Mouse (Mus musculus) urinary bladder, postnatal 36 days (tissue): ENCODE results near the gene Gys1.
"Not testable (repeated sequence)": the region's sequence is repeated elsewhere in the genome, so short reads cannot be mapped to it uniquely, and the experiment has no call there.

Source experiments
- DNase-seq, 2 experiments: peaks; one replicate each; pipeline ENCODE4 v3.0.0; 2022; ENCODE audit warnings: low spot score in 2 of 2, mixed read lengths in 1 of 2

Gys1 gene

DNA sequence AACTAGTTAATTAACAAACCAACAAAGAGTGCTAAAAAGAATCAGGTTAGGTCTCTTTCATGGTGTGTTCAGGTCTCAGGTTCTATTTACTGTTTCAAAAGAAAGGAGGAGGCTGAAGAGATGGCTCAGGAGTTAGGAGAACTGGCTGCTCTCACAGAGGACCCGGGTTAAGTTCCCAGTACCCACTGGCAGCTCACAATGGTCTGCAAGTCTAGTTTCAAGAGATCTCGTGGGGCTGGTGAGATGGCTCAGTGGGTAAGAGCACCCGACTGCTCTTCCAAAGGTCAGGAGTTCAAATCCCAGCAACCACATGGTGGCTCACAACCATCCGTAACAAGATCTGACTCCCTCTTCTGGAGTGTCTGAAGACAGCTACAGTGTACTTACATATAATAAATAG lies 45.7 kb downstream of the Gys1 start:
- not testable (repeated sequence) for DNase-seq

GRCm38 (mm10) chr7:45481374-45481927 lies 46.8 kb downstream of the Gys1 start, which contains the start of gene Tulp2:
Tulp2 (plus strand) TSS chr7:45481877.
- DNase-seq, result peak; percentile 40 to 57

- DNase-seq, result no peak
Observed at GRCm38 (mm10) chr7:45482166-45482565, 47.5 kb downstream of the Gys1 start.

DNA sequence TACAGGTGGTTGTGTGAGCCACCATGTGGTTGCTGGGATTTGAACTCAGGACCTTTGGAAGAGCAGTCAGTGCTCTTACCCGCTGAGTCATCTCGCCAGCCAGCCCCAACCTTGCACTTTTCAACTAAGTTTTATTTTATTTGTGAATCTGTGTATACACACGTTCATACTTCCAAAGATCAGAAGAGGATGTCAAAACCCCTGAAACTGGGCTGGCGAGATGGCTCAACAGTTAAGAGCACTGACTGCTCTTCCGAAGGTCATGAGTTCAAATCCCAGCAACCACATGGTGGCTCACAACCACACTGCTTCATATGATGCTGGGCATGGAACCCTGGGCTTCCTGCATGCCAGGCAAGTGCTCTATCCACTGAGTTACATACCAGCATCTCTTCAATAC lies 50.3 kb downstream of the Gys1 start:
- not testable (repeated sequence) for DNase-seq

- no peak for DNase-seq
Observed at GRCm38 (mm10) chr7:45486158-45486557, 51.5 kb downstream of the Gys1 start.

GRCm38 (mm10) chr7:45486761-45487415 lies 52.2 kb downstream of the Gys1 start, which contains the start of gene Gm45808:
Gm45808 (minus strand) TSS chr7:45486811.
- DNase-seq, result no peak

- no peak for DNase-seq
Observed at GRCm38 (mm10) chr7:45487861-45488292, 53.2 kb downstream of the Gys1 start.

DNA sequence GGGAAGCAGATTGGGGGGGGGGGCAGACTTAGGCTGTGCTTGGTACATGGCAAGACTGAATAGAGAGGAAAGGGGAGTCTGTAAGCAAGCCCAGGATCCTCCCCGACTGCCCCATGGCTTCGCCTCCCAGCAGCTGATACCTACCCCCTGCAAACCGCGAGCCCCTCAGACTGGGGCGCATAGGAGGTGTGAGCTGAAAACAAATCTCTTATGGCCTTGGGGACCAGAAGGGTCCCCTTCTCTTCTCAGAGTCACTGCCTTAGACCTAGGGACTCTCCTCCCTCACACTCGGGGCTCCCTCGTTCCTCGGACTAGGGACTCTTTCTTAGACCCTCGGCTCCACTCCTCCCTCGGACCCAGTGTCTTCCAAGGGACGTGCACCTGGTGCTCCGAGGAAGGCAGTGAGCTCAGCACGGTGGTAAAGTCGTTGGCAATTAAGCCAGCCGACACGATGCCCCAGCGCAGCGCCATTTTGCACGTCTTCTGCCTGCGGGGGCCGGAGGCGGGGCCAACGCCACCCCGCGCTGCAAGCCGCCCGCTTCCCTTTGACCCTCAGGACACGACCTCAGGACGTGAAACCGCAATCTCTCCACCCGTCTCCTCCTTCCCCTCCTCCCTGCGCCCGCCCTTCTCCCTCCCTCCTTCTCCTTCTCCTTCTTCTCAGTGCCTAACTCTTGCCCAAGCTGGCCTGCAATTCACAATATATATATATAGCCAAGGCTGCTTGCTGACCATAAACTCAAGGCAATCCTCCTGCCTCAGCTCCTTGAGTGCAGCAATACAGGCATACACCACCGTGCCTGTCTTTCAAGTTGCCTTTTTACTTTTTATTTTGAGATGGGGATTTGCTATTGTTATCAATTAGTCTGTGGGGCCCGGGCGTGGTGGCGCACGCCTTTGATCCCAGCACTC lies 53.9 kb downstream of the Gys1 start, which contains the start of gene Dhdh:
Dhdh (minus strand) TSS at position 513 of the 912 bp plus-strand sequence.
- peak in 1 of 2 experiments; percentile 78 for DNase-seq

DNA sequence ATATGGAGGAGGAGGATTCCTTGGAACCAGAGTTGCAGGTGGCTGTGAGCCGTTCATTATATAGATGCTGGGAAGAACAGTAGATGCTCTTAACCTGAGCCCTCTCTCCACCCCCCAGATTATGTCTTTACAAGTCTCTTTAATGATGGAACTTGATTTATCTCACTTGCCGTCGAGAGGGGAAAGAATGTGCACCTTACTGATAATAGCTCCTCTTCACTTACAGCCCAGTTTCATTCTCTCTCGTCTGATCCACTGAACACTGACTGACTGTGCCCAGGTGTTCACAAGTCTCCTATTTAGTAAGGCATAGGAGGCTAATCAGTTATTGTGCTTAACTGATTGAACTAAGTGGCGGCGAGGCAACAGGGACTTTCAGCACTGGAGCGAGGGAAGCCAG lies 54.9 kb downstream of the Gys1 start:
- no peak for DNase-seq

- no peak for DNase-seq
Observed at GRCm38 (mm10) chr7:45490822-45491221, 56.2 kb downstream of the Gys1 start.

GRCm38 (mm10) chr7:45491264-45491663 lies 56.6 kb downstream of the Gys1 start:
- DNase-seq, result peak in 1 of 2 experiments; percentile 35

GRCm38 (mm10) chr7:45492225-45492844 lies 57.7 kb downstream of the Gys1 start:
- DNase-seq, result no peak

DNA sequence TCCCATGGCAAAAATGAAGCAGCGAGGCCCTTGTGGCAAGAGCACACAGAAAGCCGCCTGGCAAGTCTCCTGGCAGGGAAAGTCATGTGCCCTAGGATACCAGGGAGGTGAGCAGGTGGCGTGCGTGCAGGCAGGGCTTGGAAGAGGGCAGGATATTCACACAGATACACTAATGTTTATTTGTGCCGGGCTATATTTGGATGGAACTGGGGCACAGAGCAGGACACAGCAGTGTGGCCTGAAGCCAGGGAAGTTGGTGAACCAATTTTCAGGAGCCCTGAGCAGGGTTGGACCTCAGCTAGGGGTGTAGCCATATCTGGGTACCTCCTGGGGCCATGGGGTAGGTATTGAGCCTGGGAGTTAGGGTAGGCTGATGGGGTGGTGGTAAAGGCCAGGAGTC lies 58.3 kb downstream of the Gys1 start:
- peak in 1 of 2 experiments; percentile 28 for DNase-seq

- no peak for DNase-seq
Observed at GRCm38 (mm10) chr7:45494548-45494947, 59.9 kb downstream of the Gys1 start.

DNA sequence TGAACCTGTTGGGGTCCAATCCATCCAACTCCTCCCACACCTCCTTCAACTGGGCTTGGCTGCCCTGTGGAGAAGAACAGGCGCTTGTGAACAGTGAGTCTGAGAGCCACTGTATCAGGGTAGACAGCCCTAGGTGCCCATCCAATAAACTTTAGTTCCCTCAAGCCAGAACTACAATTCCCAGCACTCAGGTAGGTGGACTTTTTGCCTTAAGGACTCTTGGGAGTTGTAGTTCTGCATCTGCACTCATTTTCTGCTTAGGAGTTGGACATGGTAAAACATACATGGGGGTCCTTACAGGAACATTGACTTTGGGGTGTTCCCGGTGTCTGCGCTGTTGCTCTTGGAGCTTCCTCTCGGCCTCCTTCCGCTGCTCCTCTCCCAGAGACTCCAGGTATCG lies 63.8 kb downstream of the Gys1 start:
- DNase-seq, result no peak
